Mouse (Mus musculus) activated CD4-positive, CD25-positive, alpha-beta regulatory T cell (primary cell): ENCODE results near the gene Gm20831. TPM values are rescaled to one million over a fixed set of nuclear protein-coding genes. Genes with fewer than 3 reads are reported as not detected.

ENCODE experiments used
- polyA plus RNA-seq, 2 experiments: library from polyadenylated mRNA; unstranded; fragments of 100-300 nt; shearing (Covaris generic); gene quantifications; one replicate each; pipeline ENCODE4 v1.2.1; 2017

Gene Gm20831
- polyA plus RNA-seq, result under 1 TPM in 1 of 2 experiments, not detected in 1; 0.34 TPM

DNA sequence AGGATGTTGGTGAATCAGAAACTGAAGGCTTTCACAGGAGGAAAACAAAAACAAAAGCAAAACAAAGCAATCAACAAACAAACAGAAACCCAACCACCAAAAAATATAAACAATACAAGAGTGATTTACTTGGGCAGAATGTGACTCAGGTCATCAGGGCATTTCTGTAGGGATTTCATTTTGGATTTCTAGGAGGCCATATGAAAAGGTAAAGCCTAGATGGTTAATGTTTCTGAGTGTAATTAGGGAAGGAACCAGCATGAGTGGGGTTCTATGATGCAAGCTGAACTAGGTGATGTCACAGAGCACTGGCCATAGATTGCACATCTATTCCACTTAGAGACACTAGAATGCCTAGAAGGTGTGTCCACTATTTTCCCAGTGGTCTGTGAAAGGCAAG is at the start of gene Gm20831, which contains the start of gene Gm20772:
TSS of gene Gm20831 (plus strand) at position 301 of the 400 bp plus-strand sequence.
TSS of gene Gm20772 (plus strand) at position 301 of the 400 bp plus-strand sequence.

GRCm38 (mm10) chrY:17846166-17846565 is 28.4 kb upstream of the Gm20831 start, which contains the start of gene Gm21904:
Gene Gm21904 (minus strand): TSS chrY:17846266.

GRCm38 (mm10) chrY:17937230-17937629 is 62.7 kb downstream of the Gm20831 start, which contains the start of gene Srsy:
Gene Srsy (minus strand): TSS chrY:17937330.

Other genes with a start within 250 kb of the Gm20831 start
- not detected for gene Gm21904, start 28.5 kb upstream of the Gm20831 start, polyA plus RNA-seq
- not detected for gene Gm20772, start within 50 bp of the Gm20831 start, polyA plus RNA-seq
- gene Srsy, start 62.6 kb downstream of the Gm20831 start, polyA plus RNA-seq, result under 1 TPM in 1 of 2 experiments, not detected in 1; 0.11 TPM
- gene Gm21764, start 187.1 kb downstream of the Gm20831 start, polyA plus RNA-seq, result not detected
- not detected for gene Ssty1, start 214.4 kb downstream of the Gm20831 start, polyA plus RNA-seq